Mouse (Mus musculus): ENCODE results near the gene Epb41l3.

Gene Epb41l3

DNA sequence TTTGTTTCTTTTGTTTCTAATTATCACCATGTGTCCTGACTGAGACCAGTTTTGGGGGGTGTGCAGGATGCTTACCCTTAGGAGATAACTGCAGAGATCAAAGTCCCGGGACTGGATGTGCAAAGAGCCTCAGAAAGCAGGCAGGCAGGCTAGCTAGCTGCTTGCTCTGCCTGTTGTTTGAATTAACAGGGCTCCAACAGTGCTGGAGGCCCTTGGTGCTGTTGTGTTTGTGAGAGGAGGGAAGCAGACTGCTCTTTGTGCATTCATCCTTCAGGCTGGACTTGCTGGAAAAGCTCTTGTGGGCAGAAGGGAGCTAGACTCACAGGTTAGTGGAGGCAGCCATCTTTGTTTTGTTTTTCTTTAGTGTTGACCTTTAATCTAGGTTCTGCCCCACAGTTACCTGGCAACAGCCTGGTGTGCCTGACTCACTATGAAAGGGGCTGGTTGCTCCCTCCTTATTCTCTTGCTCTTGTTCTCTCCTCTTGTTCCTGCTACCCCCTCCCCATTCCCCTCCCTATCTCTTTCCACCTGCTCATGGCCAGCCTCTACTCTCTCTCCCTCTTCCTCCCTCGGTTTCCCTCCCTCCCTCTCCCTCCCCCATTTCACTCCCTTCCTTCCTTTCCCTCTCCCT lies 117.5 kb downstream of the Epb41l3 start:
- DNase-seq: no peak

DNA sequence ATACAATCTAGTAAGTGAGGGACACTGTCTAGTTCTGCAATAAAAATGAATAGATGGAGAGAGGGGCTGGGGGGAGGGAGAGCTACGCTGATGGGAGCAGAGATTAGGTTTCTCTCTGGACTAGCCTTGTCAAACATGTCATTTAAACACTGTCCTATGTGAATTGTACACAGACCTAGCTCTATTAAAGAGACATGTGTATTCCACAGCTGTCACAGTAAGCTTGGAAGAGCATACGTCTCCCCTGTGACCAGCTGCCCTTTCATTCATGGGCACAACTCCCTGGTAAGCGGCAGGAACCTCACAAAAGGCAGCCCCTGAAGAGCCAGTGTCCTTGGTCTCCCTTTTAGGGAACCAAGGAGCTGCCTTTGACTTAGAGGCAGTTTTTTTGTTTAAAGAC lies 119.1 kb downstream of the Epb41l3 start:
- DNase-seq: no peak

DNA sequence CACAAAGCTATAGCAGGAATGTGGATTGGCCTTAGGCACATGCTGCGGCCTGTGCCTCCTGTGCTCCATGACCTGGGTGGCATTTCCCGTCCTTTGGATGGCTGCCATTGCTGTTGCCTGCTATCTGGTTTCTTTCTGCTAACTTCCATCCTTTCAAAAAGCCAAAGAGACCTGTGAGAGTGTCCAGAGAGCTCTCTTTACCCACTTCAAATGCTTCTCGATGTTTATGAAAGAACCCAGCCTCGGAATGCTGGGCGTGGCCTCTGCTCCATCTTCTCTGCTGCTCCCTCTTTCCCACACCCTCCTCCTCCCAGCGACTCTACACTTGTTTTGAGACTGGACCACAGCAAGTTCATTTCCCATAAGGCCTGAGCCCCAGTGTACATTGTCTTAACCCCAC lies 120.3 kb downstream of the Epb41l3 start:
- DNase-seq: peak; percentile 15 to 51

DNA sequence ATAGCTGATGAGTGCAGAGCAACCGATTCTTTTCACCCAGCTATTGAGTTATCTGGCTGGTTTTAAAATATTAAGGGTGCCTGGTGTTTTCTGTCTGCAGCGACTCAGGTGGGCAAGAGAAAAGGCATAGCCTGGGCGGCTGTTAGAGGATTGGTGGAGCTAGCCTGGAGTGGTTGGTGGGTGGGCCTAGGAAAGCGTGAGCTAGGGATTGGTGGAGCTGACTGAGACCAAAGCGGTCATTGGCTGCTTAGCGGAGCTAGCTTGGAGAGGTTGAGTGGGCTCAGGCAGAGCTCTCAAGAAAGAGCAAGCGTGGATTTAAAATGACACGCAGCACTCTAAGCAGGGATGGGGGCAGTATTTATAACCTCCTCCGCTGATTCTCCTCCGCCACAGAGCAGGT lies 121.2 kb downstream of the Epb41l3 start:
- DNase-seq: peak; percentile 52 to 68

DNA sequence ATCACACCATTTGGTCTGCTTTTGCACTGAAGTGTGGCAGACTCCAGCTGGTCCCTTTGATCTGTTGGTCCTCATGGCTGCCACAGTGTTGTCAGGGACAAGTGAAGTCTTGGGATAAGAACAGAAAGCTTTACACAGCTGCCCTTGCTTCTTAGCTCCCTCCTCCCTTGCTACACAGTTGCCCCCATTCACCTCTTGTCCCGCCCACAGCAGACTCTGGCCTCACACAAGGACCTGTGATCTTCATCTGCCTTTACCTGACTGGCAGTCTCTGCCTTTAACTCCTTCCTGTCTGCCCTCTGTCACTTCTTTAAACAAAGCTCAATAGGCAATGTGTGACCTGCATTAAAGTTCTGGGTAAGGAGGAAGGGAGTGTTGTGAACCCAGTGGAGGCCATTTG lies 123.3 kb downstream of the Epb41l3 start:
- DNase-seq: no peak

DNA sequence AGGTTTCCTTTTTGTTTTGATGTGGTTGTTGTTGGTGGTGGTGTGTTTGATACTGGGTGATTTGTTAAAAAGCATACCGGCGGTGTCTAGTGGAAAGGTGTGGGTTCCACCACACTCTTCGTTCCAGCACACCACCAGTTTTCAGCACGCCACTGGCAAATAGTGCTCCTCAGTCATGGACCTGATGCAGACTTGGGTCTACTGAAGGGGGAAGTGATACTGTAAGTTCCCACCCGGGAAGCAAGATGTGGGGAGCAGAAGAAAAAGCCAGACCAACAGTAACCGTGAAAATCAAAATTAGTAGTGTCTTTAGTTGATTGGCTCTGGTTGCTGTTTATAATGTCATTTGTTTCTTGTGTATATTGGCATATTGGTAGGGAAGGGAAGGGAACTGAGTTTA lies 124.3 kb downstream of the Epb41l3 start:
- DNase-seq: no peak

DNA sequence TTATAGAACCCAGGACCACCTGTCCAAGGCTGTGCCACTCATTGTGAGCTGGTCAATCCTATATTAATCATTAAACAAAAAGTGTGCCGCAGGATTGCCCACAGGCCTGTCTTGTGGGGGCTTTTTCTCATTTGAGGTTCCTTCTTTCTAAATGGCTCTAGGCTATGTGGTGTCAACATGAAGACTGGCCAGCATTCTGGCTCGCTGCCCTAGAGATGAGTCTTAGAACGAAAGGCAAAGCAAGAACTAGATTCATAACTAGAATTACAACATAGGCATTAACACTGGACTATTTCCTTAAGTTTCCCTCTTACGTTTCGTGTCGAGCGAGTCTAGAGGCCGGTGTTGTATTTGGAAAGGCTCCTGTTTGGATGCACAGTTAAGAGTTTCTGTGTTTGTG lies 125.5 kb downstream of the Epb41l3 start:
- DNase-seq: no peak

DNA sequence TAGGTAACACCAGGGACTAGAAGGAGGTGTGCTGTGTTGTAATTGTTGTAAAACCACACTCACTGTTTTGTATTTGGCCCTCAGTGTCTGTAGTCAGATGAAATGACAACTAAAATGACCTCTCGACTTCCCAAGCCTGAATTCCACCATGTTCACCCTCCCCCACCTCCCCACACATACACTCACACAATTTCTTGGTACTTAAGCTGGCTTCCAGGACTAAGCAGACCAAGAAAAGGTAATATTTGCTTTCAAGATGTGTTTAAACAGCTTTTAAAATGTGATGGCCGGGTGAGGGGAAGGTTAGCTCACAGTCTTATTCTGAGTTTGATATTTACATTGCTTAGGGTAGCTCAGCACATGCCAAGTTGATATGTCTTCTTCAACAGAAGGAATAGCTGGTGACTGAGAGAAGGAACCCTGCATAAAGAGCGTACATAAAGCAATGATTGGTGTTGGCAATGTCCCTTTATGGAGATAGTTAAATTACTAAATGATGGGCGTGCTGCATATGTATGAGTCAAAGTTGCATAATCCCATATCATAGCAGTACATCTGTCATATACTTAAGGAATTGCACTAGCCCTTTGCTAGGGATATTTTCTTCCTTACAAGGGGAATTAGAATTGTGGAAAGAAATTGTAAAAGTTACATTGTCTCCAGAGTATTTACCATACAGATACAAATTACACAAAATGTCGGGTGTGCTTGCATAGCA lies 130.0 kb downstream of the Epb41l3 start:
- no peak for DNase-seq

DNA sequence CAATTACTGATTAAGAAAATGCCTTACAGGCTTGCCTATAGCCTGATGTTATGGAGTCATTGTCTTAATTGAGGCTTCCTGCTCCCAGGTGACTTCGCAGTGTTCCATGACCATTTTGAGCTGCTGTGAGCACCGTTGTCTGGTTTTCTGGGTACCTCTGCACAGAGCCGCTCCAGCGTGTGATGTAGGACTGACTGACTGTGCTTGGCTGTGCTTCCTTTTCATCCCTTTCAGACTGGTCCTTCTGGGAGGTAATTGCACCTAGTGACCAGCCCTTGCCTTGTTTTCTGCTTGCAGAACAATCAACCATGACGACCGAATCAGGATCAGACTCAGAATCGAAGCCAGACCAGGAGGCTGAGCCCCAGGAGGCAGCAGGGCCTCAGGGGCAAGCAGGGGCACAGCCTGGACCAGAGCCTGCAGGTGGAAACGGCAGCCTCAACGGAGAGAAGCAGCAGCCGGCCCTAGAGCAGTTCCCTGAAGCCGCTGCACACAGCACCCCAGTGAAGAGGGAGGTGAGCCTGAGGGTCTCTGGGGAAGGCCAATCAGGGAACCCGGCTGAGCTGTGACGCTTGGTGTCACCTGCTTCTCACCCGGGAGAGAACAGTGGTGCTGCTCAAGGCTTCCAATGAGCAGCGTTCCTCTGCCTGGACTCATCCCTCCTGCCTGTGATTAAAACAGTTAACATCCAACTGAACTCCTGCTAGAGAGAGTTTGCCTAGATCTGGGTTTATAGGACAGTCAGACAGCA lies 132.3 kb downstream of the Epb41l3 start:
- no peak for DNase-seq

DNA sequence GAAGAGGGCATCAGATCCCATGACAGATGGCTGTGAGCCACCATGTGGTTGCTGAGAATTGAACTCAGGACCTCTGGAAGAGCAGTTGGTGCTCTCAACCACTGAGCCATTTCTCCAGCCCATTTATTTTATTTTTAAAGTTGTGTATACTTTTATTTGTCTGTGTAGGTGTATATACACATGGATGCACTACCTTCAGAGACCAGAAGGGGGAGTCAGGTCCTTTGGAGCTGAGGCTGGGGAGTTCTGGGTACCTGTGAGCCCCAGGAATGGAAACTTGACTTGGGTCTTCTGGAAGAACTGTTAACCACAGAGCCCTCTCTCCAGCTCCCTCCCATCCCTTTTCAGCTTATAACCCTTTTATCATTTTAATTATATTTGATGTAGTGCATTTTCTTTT lies 135.6 kb downstream of the Epb41l3 start:
- no peak for DNase-seq

DNA sequence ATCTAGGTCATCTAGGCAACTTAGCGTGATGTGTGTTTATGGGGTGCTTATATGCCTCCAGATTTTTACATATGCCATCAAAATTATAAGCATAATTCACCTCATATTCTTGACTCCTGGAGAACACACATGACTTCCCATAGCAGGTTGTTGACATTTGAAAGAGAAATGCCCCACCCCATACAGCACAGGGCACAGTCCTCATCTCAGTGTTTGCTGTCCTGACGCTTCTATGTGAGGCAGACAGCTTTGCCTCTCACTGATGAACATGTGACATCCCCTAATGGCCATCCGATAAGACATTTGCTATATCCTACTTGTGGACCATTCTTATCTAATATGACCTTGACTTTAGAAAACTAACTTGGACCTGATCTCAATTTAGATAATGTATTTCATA lies 140.6 kb downstream of the Epb41l3 start:
- DNase-seq: no peak

DNA sequence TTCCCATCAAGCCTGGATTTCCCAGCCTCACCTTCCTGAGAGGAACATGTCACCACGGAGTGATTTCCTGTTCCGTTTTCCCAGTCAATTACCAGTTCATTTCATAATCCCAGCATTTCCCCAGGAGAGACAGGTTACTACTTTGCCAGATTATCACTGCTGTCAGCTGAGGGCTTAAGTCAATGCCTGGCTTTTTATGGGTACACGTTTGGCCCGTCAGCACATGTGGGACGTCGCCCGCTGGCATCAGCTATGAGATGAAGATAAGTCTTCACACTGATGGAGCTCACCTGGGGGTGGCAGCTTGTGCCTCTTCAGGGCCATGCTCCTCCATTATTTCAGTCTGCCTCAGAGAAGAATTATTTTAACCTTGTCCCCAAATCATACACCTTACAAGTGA lies 145.4 kb downstream of the Epb41l3 start:
- no peak for DNase-seq

DNA sequence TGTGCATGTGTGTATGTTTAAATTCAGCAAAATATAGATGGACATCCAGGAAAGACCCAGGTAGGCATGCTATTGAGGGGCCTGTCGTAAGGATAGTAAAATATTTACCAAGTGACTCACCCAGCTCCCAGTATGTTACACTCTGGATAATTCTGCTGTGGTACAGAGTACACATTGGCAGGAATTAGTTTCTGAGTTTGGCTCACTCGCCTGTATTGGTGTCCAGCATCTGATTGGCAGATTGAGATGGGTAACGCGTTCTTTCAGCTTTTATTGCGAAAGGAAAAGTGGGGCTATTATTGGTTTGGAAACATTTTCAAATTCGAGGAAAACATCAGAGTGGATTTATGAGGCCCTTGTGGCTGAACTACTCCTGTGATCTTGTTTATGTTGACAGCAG lies 145.9 kb downstream of the Epb41l3 start:
- no peak for DNase-seq

DNA sequence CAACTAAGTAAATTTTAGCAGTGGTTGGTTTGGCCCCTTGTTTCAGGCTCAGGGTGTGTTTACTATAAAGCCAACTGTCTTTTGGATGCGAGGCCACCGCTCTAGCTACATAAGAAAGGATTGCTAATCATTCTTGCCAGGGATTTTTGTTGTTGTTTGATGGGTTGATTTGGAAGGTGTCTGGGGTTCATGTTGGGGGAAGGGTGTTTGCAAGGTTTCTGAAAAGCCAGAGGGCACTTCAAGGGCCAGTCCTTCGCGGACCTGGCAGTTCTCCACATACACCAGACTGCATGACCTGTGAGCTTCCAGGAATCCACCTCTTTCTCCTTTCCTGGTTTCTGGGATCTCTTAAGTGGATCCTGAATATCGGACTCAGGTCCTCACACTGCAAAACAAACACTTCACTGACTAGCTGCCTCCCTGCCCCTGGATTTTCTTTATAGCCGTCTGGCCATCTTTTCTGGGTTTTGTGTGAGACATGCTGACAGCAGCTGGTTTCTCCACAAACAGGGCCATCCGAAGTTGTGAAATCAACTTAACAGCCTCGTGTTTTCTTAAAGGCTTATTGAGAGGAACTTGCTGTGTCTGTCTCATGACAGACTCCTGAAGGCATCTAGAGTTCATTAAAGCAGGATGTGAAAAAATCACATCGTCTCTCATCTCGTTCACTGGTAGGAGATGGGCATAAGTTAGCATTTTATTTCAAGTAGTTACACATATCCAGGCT lies 146.6 kb downstream of the Epb41l3 start:
- DNase-seq: no peak

DNA sequence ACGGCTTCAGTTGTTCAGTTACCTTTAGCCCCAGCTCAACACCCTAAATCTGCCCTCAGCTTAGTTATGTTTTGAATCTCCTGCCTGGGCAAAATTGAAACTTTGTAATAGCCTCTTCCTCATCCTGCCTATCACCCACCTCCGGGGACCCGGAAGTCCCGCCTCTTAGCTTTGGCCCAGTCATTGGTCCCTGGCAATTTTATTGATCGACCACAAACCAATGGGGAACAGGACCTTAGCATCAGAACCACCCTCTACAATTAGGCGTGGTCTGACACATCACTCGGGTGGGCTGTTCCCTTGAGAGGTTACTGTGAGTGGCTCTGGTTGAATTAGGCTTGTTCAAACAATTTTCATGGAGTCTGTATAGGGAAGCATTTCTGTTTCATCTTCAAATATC lies 150.5 kb downstream of the Epb41l3 start:
- no peak for DNase-seq

DNA sequence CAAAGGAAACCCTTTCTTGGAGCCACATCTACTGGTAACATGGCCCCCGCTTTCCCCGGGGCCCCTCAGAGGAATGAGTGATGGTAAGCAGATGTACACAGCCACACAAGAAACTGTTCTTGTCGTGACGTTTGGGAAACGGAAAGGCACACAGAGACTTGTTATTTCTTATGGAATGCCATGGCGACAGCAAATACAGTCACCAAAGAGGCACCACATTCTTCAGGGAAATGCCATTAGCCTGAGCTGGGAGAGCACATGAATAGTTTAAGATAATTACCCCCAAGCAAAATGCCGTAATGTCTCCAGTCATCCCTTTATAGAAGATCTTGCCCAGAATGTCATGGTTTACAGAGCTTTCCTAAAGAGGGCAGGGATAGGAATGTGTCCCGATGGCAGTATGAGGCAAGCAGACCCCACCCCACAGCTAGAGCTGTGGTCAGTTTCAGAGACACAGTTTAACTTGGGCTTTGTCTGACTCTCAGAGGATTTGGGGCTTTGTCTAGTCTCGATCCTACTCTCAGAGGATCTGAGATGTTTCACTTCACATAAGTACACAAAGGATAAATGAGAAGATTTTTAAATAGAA lies 152.0 kb downstream of the Epb41l3 start:
- DNase-seq: no peak

DNA sequence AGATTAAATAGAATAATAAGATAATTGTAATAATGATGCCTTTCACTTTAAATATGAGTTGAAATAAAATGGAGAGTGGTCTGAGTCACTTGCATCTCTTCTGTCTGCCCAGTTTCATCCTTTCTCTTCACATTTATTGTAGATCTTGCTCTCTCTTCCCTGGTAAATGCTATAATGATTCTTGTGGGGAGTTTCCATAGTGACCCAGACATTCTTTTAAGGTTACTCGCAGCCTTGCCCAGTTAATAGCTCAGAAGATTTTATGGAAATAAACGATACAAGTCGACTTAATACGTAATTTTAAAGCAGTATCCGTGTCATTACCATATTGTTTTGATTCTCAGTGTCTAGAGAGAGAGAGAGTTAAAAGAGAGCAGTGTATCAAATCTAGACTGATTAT lies 154.0 kb downstream of the Epb41l3 start:
- no peak for DNase-seq

DNA sequence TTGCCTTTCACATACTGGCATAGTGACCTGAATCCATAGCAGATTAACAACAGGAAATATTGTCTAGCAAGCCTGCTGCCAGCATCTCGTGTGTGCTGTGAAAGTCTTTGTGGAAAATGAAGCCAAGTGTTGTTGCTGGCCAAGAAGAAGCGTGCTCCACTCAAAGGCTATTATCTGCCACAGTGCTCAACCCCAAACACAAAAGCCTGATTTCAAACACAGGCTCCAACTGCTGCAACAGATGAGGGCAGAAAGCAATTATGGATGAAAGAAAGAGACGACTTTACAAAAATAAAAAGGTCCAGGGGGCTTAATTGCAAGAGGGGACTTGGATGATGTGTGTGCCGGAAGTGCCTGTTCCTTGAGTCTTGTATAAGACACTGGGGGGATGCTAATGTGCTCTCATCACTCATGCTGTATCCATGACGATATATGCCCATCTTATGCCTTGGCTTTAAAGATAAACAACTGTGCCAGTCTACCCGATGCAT lies 154.7 kb downstream of the Epb41l3 start:
- no peak for DNase-seq

DNA sequence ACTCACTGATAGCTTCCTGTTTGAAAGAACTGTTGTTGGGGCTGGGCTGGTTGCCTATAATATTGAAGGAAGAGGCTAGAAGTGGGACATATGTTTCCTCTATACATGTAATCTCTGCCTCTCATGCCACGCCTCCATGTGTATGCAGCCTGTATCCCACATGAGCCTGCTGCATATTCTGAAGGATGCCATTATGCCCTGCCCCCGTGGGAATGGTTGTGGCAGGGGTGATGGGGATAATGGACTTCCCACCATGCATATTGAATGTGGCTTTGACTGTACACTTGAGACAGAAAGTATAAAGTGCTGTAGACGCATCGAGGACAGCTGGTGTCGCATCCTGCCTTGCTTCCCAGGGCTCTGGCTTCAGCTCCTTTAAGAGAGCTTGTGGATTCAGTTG lies 155.9 kb downstream of the Epb41l3 start:
- no peak for DNase-seq

DNA sequence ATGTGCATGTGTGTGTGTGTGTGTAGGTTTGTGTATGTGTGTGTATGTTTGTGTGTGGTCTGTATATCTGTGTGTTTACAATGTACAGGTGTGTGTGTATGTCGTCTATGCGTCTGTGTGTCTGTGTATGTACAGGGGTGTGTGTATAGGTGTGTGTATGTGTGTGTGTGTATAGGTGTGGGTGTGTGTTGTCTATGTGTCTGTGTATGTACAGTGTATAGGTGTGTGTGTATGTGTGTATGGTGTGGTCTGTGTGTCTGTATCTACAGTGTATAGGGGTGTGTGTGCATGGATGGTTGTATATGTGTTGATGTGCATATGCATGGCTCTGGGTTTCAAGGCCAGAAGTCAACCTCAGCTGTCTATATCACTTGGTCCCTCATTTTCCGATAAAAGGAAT lies 161.7 kb downstream of the Epb41l3 start:
- DNase-seq: no peak

DNA sequence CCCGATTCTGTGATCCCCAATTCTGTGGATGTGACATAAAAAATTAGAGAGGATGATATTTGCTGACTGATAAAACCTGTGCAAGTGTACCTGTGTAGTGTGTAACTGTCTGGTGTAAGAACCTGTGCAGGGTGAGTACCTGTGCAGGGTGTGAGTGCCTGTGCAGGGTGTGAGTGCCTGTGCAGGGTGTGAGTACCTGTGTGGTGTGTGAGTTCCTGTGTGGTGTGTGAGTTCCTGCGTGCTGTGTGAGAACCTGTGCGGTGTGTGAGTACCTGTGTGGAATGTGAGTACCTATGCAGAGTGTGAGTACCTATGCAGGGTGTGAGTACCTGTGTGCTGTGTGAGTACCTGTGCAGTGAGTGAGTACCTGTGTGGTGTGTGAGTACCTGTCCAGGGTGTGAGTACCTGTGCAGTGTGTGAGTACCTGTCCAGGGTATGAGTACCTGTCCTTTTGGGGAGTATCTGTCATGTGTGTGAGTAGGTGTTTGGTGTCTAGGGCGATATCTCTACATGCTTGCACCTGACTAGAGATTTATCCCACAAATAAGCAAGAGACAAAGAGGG lies 163.4 kb downstream of the Epb41l3 start:
- DNase-seq: no peak

DNA sequence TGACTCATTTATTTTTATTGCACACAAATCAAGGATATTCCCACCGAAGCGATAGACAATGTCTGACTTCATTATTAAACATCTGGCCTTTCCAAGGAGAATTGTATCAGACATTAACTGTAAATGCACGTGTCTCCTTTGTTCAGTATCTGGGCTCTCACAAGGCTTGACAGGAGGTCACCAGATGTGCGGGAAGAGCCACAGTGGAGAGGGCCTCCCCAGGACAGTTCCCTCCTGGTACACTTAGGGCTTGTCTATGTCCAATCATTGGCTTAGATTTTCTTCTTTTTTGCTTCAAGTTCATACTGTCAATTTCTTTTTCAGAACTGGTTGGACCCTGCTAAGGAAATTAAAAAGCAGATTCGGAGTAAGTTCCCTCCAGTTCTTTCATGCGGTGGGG lies 163.9 kb downstream of the Epb41l3 start:
- no peak for DNase-seq

DNA sequence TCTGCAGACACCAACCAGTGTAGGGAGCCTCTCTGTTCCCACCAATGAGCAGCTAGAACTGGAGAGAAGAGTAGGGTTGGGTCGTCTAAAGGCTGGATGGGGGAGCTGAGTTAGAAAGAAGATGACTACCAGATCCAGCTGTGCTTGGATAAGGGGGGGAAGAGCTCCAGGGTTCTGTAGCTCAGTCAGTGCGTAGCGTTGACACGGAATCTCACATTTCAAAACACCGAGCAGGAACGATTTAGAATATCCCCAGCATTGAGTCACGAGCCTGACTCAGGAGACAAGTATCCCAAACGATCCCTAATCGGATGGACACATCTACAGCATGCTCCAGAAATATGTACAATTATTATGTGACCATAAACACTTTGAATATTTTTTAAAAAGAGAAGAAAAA lies 180.4 kb downstream of the Epb41l3 start:
- no peak for DNase-seq
